Mouse (Mus musculus) brain, adult 10 weeks (tissue): ENCODE measurements around the gene Brinp3. TPM values are rescaled to one million over a fixed set of nuclear protein-coding genes. Genes with fewer than 3 reads are reported as not detected.

Source experiments
- polyA plus RNA-seq: library from polyadenylated mRNA; stranded (reverse); fragments of 350-450 nt; fragmentation: Illumina TruSeq; extraction: RNeasy Lipid Tissue Mini Kit (QIAGEN cat#74804); gene quantifications from one replicate; pipeline ENCODE4 v1.2.3, GENCODE M21; 2015; ENCODE audit warnings: low read depth, low replicate concordance

Gene Brinp3
- 27.4 TPM for polyA plus RNA-seq

GRCm38 (mm10) chr1:146494681-146495331 lies at the start of gene Brinp3:
Gene Brinp3, plus strand, starts transcription at chr1:146494760.

